9 mouse cellular contexts compared by ENCODE assay signal in the genomic region with DNA sequence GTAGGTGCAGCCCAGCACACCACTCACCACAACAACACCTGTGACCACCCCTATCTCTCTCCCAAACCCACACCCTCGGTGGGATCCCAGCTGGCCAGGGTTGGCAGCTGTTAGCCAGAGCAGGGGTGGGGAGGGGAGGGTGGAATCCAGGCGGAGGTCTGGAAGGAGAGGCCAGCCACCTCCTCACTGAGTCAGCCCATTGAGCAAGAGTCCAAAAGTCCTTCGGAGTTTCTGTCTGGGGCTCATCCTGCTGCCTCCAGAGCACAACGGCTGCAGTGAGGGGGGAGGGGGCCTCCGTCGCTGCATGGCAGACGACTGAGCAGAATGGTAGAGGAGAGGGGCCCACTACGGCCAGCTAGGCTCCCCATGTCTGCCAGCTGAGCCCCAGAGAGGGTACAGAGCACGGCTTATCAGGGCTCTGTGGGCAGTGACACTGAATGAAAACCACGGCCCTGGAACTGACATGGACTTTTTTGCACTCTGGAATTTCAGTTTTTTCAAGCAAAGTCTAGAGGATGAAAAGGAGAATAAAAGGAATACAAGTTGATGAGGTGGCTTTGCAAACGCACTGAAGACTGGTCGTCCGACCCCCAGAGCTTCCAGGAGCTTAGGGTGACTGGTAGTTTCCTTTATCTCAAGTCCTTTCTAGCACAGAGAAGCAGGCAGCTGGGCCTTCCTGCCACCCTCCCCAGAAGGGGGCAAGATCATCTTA. TPM values are rescaled to one million over a fixed set of nuclear protein-coding genes. Genes with fewer than 3 reads are reported as not detected.
DNase-seq lines count a peak whose midpoint lies in the region; ATAC-seq and TF ChIP-seq lines count a peak whose summit lies in the region.
"Had no signal": no experiment of that assay in that cellular context is flagged by ENCODE, and none has a peak within 500 bp of the region (broad histone marks: within the 10 kb centered on the region; RNA-seq: fewer than 3 reads in every experiment).

No protein-coding gene starts in this region.

- H3K9me3 ChIP-seq in hindbrain, embryonic 10.5 days: no peaks in the 10 kb centered on the region
- H3K9me3 ChIP-seq in hindbrain, embryonic 14.5 days (ENCODE audit: control insufficient read depth, low read length): no peaks in the 10 kb centered on the region
- no peaks in the 10 kb centered on the region for H3K9me3 ChIP-seq in embryonic facial prominence, embryonic 15.5 days (replicated peaks)
- H3K9me3 ChIP-seq in midbrain, embryonic 14.5 days (ENCODE audit: control insufficient read depth, low read length): no peaks in the 10 kb centered on the region

- H3K4me2 ChIP-seq in hindbrain, embryonic 14.5 days (replicated peaks): no peak overlapping the region
- peak overlapping the region; percentile 91 for H3K4me2 ChIP-seq in embryonic facial prominence, embryonic 15.5 days (replicated peaks)
- no peak overlapping the region for H3K4me2 ChIP-seq in midbrain, embryonic 14.5 days (ENCODE audit: low read length)

- H3K4me1 ChIP-seq in hindbrain, embryonic 10.5 days (replicated peaks): peaks cover 80% of the 10 kb centered on the region
- peaks cover 45% of the 10 kb centered on the region for H3K4me1 ChIP-seq in hindbrain, embryonic 14.5 days (replicated peaks; ENCODE audit: control insufficient read depth, insufficient read depth, low read length)
- H3K4me1 ChIP-seq in embryonic facial prominence, embryonic 15.5 days: peaks cover 58% of the 10 kb centered on the region
- peaks cover 49% of the 10 kb centered on the region for H3K4me1 ChIP-seq in midbrain, embryonic 14.5 days (ENCODE audit: control insufficient read depth, insufficient read depth, low read length)

- TF ChIP-seq CTCF in layer of hippocampus, adult 2 months (conservative IDR thresholded peaks at IDR 0.05): no peak

- H3K27ac ChIP-seq in hindbrain, embryonic 10.5 days: peak overlapping the region; percentile 97
- H3K27ac ChIP-seq in hindbrain, embryonic 14.5 days: no peak overlapping the region
- 0 out of 2 replicates have a peak overlapping the region, but pooled peaks have one; percentile 17 for H3K27ac ChIP-seq in embryonic facial prominence, embryonic 15.5 days (replicated peaks)
- H3K27ac ChIP-seq in midbrain, embryonic 14.5 days (replicated peaks; ENCODE audit: low read depth, low read length): no peak overlapping the region
- no peak overlapping the region for H3K27ac ChIP-seq in layer of hippocampus, adult 2 months
- H3K27ac ChIP-seq: heart, adult 2 months had no signal

- no peak for ATAC-seq in hindbrain, embryonic 14.5 days (ENCODE audit: low FRiP score)
- ATAC-seq in embryonic facial prominence, embryonic 15.5 days (ENCODE audit: insufficient number of reproducible peaks, low FRiP score, low TSS enrichment, low read depth): 0 out of 2 replicates have a peak, but pooled peaks have one; percentile 13
- no peak for ATAC-seq in midbrain, embryonic 14.5 days (ENCODE audit: low FRiP score, low TSS enrichment)

- 13% methylated on average over 13 of the region's 13 CpGs for WGBS in hindbrain, embryonic 10.5 days
- WGBS in hindbrain, embryonic 14.5 days: 5% methylated on average over 13 of the region's 13 CpGs
- WGBS in embryonic facial prominence, embryonic 15.5 days: 18% methylated on average over 13 of the region's 13 CpGs
- WGBS in midbrain, embryonic 14.5 days: 8% methylated on average over 13 of the region's 13 CpGs

- peaks cover 5% of the 10 kb centered on the region; the same call in 1 of the 2 replicates for H3K27me3 ChIP-seq in hindbrain, embryonic 10.5 days (ENCODE audit: insufficient read depth, poor library complexity, severe bottlenecking)
- 0 out of 2 replicates have a peak, but pooled peaks cover 6% of the 10 kb centered on the region for H3K27me3 ChIP-seq in hindbrain, embryonic 14.5 days (ENCODE audit: control insufficient read depth, insufficient read depth, low read length)
- no peaks in the 10 kb centered on the region for H3K27me3 ChIP-seq in embryonic facial prominence, embryonic 15.5 days
- H3K27me3 ChIP-seq in midbrain, embryonic 14.5 days (ENCODE audit: control insufficient read depth, insufficient read depth, low read length): peaks cover 10% of the 10 kb centered on the region; the same call in 1 of the 2 replicates

- peaks cover 50% of the 10 kb centered on the region for H3K36me3 ChIP-seq in hindbrain, embryonic 10.5 days
- no peaks in the 10 kb centered on the region for H3K36me3 ChIP-seq in hindbrain, embryonic 14.5 days (replicated peaks; ENCODE audit: control insufficient read depth, insufficient read depth)
- H3K36me3 ChIP-seq in embryonic facial prominence, embryonic 15.5 days: peaks cover 22% of the 10 kb centered on the region
- no peaks in the 10 kb centered on the region; the same call in 1 of the 2 replicates for H3K36me3 ChIP-seq in midbrain, embryonic 14.5 days (ENCODE audit: control insufficient read depth, insufficient read depth, low read length)

- peak; percentile 39 for DNase-seq in hindbrain, embryonic 10.5 days (ENCODE audit: low spot score)
- DNase-seq in hindbrain, embryonic 14.5 days (ENCODE audit: low spot score): no peak
- DNase-seq in kidney, postnatal 10 days: peak; percentile 80
- DNase-seq in midbrain, embryonic 14.5 days: peak; percentile 33
- DNase-seq in layer of hippocampus, adult 2 months (ENCODE audit: low spot score in 2 of 2): no peak
- DNase-seq in cerebellum, postnatal 36 days: no peak
- DNase-seq in testis, postnatal 14 days (ENCODE audit: low spot score): no peak

- peak overlapping the region; percentile 79 for H3K4me3 ChIP-seq in hindbrain, embryonic 10.5 days
- H3K4me3 ChIP-seq in hindbrain, embryonic 14.5 days (replicated peaks; ENCODE audit: low read length): no peak overlapping the region
- H3K4me3 ChIP-seq in embryonic facial prominence, embryonic 15.5 days (replicated peaks): peak overlapping the region; percentile 15
- H3K4me3 ChIP-seq in midbrain, embryonic 14.5 days (replicated peaks; ENCODE audit: low read depth, low read length): no peak overlapping the region
- no peak overlapping the region for H3K4me3 ChIP-seq in layer of hippocampus, adult 2 months
- H3K4me3 ChIP-seq: heart, adult 2 months had no signal

- no peak overlapping the region for H3K9ac ChIP-seq in hindbrain, embryonic 14.5 days
- no peak overlapping the region for H3K9ac ChIP-seq in embryonic facial prominence, embryonic 15.5 days
- H3K9ac ChIP-seq in midbrain, embryonic 14.5 days (replicated peaks; ENCODE audit: low read length): no peak overlapping the region

RNA-seq across cellular contexts. Expression of gene Inava, which starts 5.6 kb away (rescaled TPM):
- 19.8 and 25.6 TPM in 2 replicates for polyA plus RNA-seq in hindbrain, embryonic 10.5 days (2016; fragmentation: Nextera tagmentation; extraction: Ambion mirVana)
- 2.6 and 2.8 TPM in 2 replicates for polyA plus RNA-seq in hindbrain, embryonic 14.5 days (2014; fragmentation: Nextera tagmentation; extraction: Ambion mirVana)
- 16.6 and 19.4 TPM in 2 replicates for polyA plus RNA-seq in embryonic facial prominence, embryonic 15.5 days (2015; fragmentation: Nextera tagmentation; extraction: Ambion mirVana)
- polyA plus RNA-seq in midbrain, embryonic 14.5 days (2014; fragmentation: Nextera tagmentation; extraction: Ambion mirVana): 1.6 and 2.6 TPM in 2 replicates
- total RNA-seq in layer of hippocampus, adult 2 months (2021): 1 to 10 TPM; 3.0 to 3.2 TPM
- total RNA-seq: heart, adult 2 months had no signal

RNA-seq across cellular contexts. Expression of gene Mroh3, which starts 15.9 kb away (rescaled TPM):
- polyA plus RNA-seq in hindbrain, embryonic 10.5 days (2016; fragmentation: Nextera tagmentation; extraction: Ambion mirVana): 0.40 and 0.47 TPM in 2 replicates
- not detected in 2 replicates for polyA plus RNA-seq in hindbrain, embryonic 14.5 days (2014; fragmentation: Nextera tagmentation; extraction: Ambion mirVana)
- polyA plus RNA-seq in embryonic facial prominence, embryonic 15.5 days (2015; fragmentation: Nextera tagmentation; extraction: Ambion mirVana): 0.32 TPM in 1 of 2 replicates, not detected in the other
- polyA plus RNA-seq in midbrain, embryonic 14.5 days (2014; fragmentation: Nextera tagmentation; extraction: Ambion mirVana): 0.34 and 0.59 TPM in 2 replicates
- total RNA-seq in layer of hippocampus, adult 2 months (2021): 1 to 10 TPM; 1.3 to 1.5 TPM
- total RNA-seq: heart, adult 2 months had no signal
- polyA plus RNA-seq: heart, adult 2 months had no signal

RNA-seq across cellular contexts. Expression of gene Gpr25, which starts 32.2 kb away (rescaled TPM):
- not detected in 2 replicates for polyA plus RNA-seq in hindbrain, embryonic 10.5 days (2016; fragmentation: Nextera tagmentation; extraction: Ambion mirVana)
- polyA plus RNA-seq in hindbrain, embryonic 14.5 days (2014; fragmentation: Nextera tagmentation; extraction: Ambion mirVana): 1.2 and 2.3 TPM in 2 replicates
- polyA plus RNA-seq in embryonic facial prominence, embryonic 15.5 days (2015; fragmentation: Nextera tagmentation; extraction: Ambion mirVana): not detected in 2 replicates
- 1.4 TPM in 1 of 2 replicates, not detected in the other for polyA plus RNA-seq in midbrain, embryonic 14.5 days (2014; fragmentation: Nextera tagmentation; extraction: Ambion mirVana)
- 1 to 10 TPM; 5.0 to 5.5 TPM for total RNA-seq in layer of hippocampus, adult 2 months (2021)
- total RNA-seq: heart, adult 2 months had no signal
- polyA plus RNA-seq: heart, adult 2 months had no signal

Comparison
In these comparisons a context has a peak if more than half of its experiments do, and no peak if none do; other contexts are left out.
1. DNase-seq: peak in hindbrain, embryonic 10.5 days (single experiment), kidney, postnatal 10 days (single experiment) and midbrain, embryonic 14.5 days (single experiment); none in hindbrain, embryonic 14.5 days (single experiment), layer of hippocampus, adult 2 months (0 of 2), cerebellum, postnatal 36 days (0 of 2) and testis, postnatal 14 days (single experiment).
2. H3K27ac ChIP-seq: peak in hindbrain, embryonic 10.5 days (single experiment) and embryonic facial prominence, embryonic 15.5 days (single experiment); none in hindbrain, embryonic 14.5 days (single experiment), midbrain, embryonic 14.5 days (single experiment) and layer of hippocampus, adult 2 months (single experiment).
3. H3K4me3 ChIP-seq: peak in hindbrain, embryonic 10.5 days (single experiment) and embryonic facial prominence, embryonic 15.5 days (single experiment); none in hindbrain, embryonic 14.5 days (single experiment), midbrain, embryonic 14.5 days (single experiment) and layer of hippocampus, adult 2 months (single experiment).